Mouse (Mus musculus): ENCODE data around the gene Znrf2. TPM values are rescaled to one million over a fixed set of nuclear protein-coding genes. Genes with fewer than 3 reads are reported as not detected.

Znrf2 gene
- total and polyA plus RNA-seq, 3 experiments = 16.1 to 21.3 TPM; not detected in 1

DNA sequence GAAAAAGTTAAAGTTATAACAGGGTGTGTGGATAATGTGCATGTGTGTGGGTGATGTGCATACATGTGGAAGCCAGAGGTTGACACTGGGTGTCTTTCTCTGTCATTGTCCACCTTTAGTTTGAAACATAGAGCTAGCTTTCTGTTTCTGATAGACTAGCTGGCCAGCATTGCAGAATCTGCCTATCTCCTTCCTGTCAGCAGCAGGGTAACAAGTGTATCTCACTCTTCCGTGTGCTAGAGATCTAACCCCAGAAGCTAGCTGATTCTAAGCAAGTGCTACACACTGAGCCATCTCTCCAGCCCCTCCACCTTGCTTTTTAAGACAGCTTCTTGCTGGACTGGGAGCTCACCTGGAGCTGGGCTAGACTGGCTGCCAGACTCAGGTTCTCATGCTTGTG is 11.6 kb downstream of the Znrf2 start:
- no peaks in the 10 kb centered on the region for H3K27me3 ChIP-seq (ENCODE audit: control insufficient read depth in 1 of 2, insufficient read depth in 2 of 2, low read length in 2 of 2)
- no peaks in the 10 kb centered on the region for H3K9me3 ChIP-seq (replicated peaks; ENCODE audit: insufficient read depth, low read length)
- H3K9ac ChIP-seq (ENCODE audit: control insufficient read depth, low read depth, low read length, poor library complexity, severe bottlenecking) = no peak overlapping the region
- DNase-seq (ENCODE audit: low read depth, low spot score) = peak; percentile 73
- H3K4me3 ChIP-seq (ENCODE audit: control insufficient read depth in 1 of 2, insufficient read depth in 1 of 2, low read depth in 2 of 2, low read length in 2 of 2) = no peak overlapping the region
- H3K4me1 ChIP-seq (ENCODE audit: control insufficient read depth in 1 of 2, insufficient read depth in 2 of 2, low read length in 2 of 2) = peaks cover 0 to 12% of the 10 kb centered on the region in 2 experiments; a peak in 3 of 4 replicates
- H3K27ac ChIP-seq (ENCODE audit: control insufficient read depth, low read depth, low read length) = no peak overlapping the region
- peaks cover 59% of the 10 kb centered on the region for H3K79me2 ChIP-seq (ENCODE audit: control insufficient read depth, insufficient read depth, low read length, poor library complexity)
- peaks cover 0 to 14% of the 10 kb centered on the region in 2 experiments; a peak in 3 of 4 replicates for H3K36me3 ChIP-seq (ENCODE audit: control insufficient read depth in 1 of 2, insufficient read depth in 2 of 2, low read length in 2 of 2)
- no peak for TF ChIP-seq POLR2AphosphoS2 (IDR thresholded peaks at IDR 0.05; ENCODE audit: low read length)
- no peak for TF ChIP-seq CHD2 (IDR thresholded peaks at IDR 0.05; ENCODE audit: low read length)
- TF ChIP-seq ZKSCAN1 (IDR thresholded peaks at IDR 0.05; ENCODE audit: low read depth, low read length) = no peak
- TF ChIP-seq POLR2AphosphoS5 (IDR thresholded peaks at IDR 0.05; ENCODE audit: borderline replicate concordance, low read depth, low read length) = no peak
- TF ChIP-seq TBP (IDR thresholded peaks at IDR 0.05; ENCODE audit: low read depth, low read length) = no peak
- no peak for TF ChIP-seq MEF2A (IDR thresholded peaks at IDR 0.05; ENCODE audit: extremely low read depth, insufficient replicate concordance, low read depth, low read length, poor library complexity, severe bottlenecking)
- peak; percentile 80 for TF ChIP-seq TCF12 (IDR thresholded peaks at IDR 0.05; ENCODE audit: low read depth, low read length)
- no peak for TF ChIP-seq HCFC1 (IDR thresholded peaks at IDR 0.05; ENCODE audit: low read depth, low read length)
- no peak for TF ChIP-seq E2F4 (IDR thresholded peaks at IDR 0.05; ENCODE audit: borderline replicate concordance, low read depth, low read length)
- peak; percentile 39; the same call in 1 of the 2 replicates for TF ChIP-seq ELF1 (IDR thresholded peaks at IDR 0.05; ENCODE audit: low read depth, low read length)
- no peak for TF ChIP-seq SMC3 (IDR thresholded peaks at IDR 0.05; ENCODE audit: low read depth, low read length)
- no peak for TF ChIP-seq MYB (IDR thresholded peaks at IDR 0.05; ENCODE audit: low read depth, low read length)
- no peak for TF ChIP-seq CTCF (IDR thresholded peaks at IDR 0.05 in 2 of 3, conservative IDR thresholded peaks at IDR 0.05 in 1 of 3; ENCODE audit: control insufficient read depth in 1 of 3, insufficient read depth in 1 of 3, low read depth in 2 of 3, low read length in 3 of 3, poor library complexity in 1 of 3, severe bottlenecking in 1 of 3)
- TF ChIP-seq USF1 (IDR thresholded peaks at IDR 0.05; ENCODE audit: low read depth, low read length) = no peak
- TF ChIP-seq RCOR1 (IDR thresholded peaks at IDR 0.05; ENCODE audit: low read depth, low read length) = peak; percentile 39; the same call in 1 of the 2 replicates
- no peak for TF ChIP-seq MAZ (IDR thresholded peaks at IDR 0.05; ENCODE audit: low read depth, low read length)
- TF ChIP-seq CHD1 (IDR thresholded peaks at IDR 0.05; ENCODE audit: low read depth, low read length) = no peak
- TF ChIP-seq MXI1 (IDR thresholded peaks at IDR 0.05; ENCODE audit: low read depth, low read length) = no peak
- no peak for TF ChIP-seq NELFE (IDR thresholded peaks at IDR 0.05; ENCODE audit: low read depth, low read length)
- no peak for TF ChIP-seq MAFK (IDR thresholded peaks at IDR 0.05; ENCODE audit: borderline replicate concordance, low read depth, low read length)
- TF ChIP-seq ZNF384 (IDR thresholded peaks at IDR 0.05; ENCODE audit: low read depth, low read length) = no peak
- TF ChIP-seq UBTF (IDR thresholded peaks at IDR 0.05; ENCODE audit: borderline replicate concordance, insufficient read depth, low read depth, low read length) = no peak
- no peak for TF ChIP-seq MYC (IDR thresholded peaks at IDR 0.05; ENCODE audit: low read depth, low read length)
- TF ChIP-seq NRF1 (IDR thresholded peaks at IDR 0.05; ENCODE audit: insufficient read depth, low read depth, low read length, poor library complexity, severe bottlenecking) = no peak
- no peak for TF ChIP-seq ZMIZ1 (IDR thresholded peaks at IDR 0.05; ENCODE audit: low read depth, low read length)
- TF ChIP-seq GABPA (IDR thresholded peaks at IDR 0.05; ENCODE audit: low read depth, low read length) = no peak
- TF ChIP-seq ZC3H11A (IDR thresholded peaks at IDR 0.05; ENCODE audit: low read depth, low read length) = no peak
- no peak for TF ChIP-seq MAX (IDR thresholded peaks at IDR 0.05; ENCODE audit: low read length)
- TF ChIP-seq BHLHE40 (IDR thresholded peaks at IDR 0.05; ENCODE audit: borderline replicate concordance, low read depth, low read length) = no peak
- peak; percentile 65 for TF ChIP-seq TAL1 (IDR thresholded peaks at IDR 0.05; ENCODE audit: low read length)
- TF ChIP-seq RAD21 (IDR thresholded peaks at IDR 0.05; ENCODE audit: low read depth, low read length) = no peak
- TF ChIP-seq POLR2A (IDR thresholded peaks at IDR 0.05; ENCODE audit: control insufficient read depth in 1 of 2, insufficient read depth in 1 of 2, low read depth in 1 of 2, low read length in 2 of 2, poor library complexity in 1 of 2) = no peak
- TF ChIP-seq USF2 (IDR thresholded peaks at IDR 0.05; ENCODE audit: borderline replicate concordance in 1 of 2, insufficient read depth in 1 of 2, low read depth in 1 of 2, low read length in 2 of 2) = no peak
- no peak for TF ChIP-seq JUND (IDR thresholded peaks at IDR 0.05; ENCODE audit: low read depth, low read length)
- peak; percentile 72 to 78 for TF ChIP-seq EP300 (IDR thresholded peaks at IDR 0.05; ENCODE audit: low read depth in 1 of 2, low read length in 2 of 2)
- TF ChIP-seq GATA1 (IDR thresholded peaks at IDR 0.05; ENCODE audit: low read depth, low read length) = peak; percentile 68
- no peak for TF ChIP-seq KAT2A (conservative IDR thresholded peaks at IDR 0.05; ENCODE audit: low read depth, low read length)
- TF ChIP-seq ETS1 (IDR thresholded peaks at IDR 0.05; ENCODE audit: low read depth, low read length) = no peak
